Mouse (Mus musculus) heart, adult 2 months (tissue): ENCODE measurements around the gene Slc46a2. TPM values are rescaled to one million over a fixed set of nuclear protein-coding genes. Genes with fewer than 3 reads are reported as not detected.
A peak's percentile ranks its signal among the peaks of the same experiment; 100 is the strongest.

ENCODE experiments used
- DNase-seq, 2 experiments: peaks; one replicate each; pipeline ENCODE4 v3.0.0; 2021
- H3K27ac ChIP-seq: fragments of 200-600 bp; 2 replicates; pipeline ENCODE4 v1.8.1; 2022
- H3K27me3 ChIP-seq: fragments of 200-500 bp; 2 replicates; pipeline ENCODE4 v1.6.1; 2012; ENCODE audit warnings: mild to moderate bottlenecking, low read length, inconsistent platforms, mixed read lengths; ENCODE audit not compliant: control insufficient read depth, insufficient read depth
- H3K36me3 ChIP-seq: fragments of 200-500 bp; 2 replicates; pipeline ENCODE4 v1.6.1; 2012; ENCODE audit warnings: low read length, inconsistent platforms; ENCODE audit not compliant: control insufficient read depth, insufficient read depth
- H3K4me1 ChIP-seq: fragments of 200-500 bp; 2 replicates; pipeline ENCODE4 v1.6.1; 2011; ENCODE audit warnings: low read length; ENCODE audit not compliant: control insufficient read depth, insufficient read depth
- H3K4me3 ChIP-seq: fragments of 200-600 bp; 2 replicates; pipeline ENCODE4 v1.8.1; 2022
- H3K79me2 ChIP-seq: fragments of 200-500 bp; replicated peaks from 2 replicates; pipeline ENCODE4 v1.6.1; 2012; ENCODE audit warnings: mild to moderate bottlenecking, inconsistent platforms, low read length, moderate library complexity, mixed read lengths; ENCODE audit not compliant: control insufficient read depth, insufficient read depth
- H3K9ac ChIP-seq: fragments of 200-500 bp; 2 replicates; pipeline ENCODE4 v1.6.1; 2012; ENCODE audit warnings: low read depth, mild to moderate bottlenecking, control low read depth, inconsistent platforms, low read length, mixed read lengths
- CTCF ChIP-seq: fragments of 200-600 bp; IDR thresholded peaks from 2 replicates; pipeline ENCODE4 v1.8.1; 2022; ENCODE audit warnings: antibody characterized with exemption, mild to moderate bottlenecking, moderate library complexity
- EP300 ChIP-seq: fragments of 200-500 bp; IDR thresholded peaks from 2 replicates; pipeline ENCODE4 v1.6.1; 2011; ENCODE audit warnings: low read depth, low read length, control low read depth; ENCODE audit not compliant: insufficient read depth
- POLR2A ChIP-seq: fragments of 200-500 bp; IDR thresholded peaks from 2 replicates; pipeline ENCODE4 v1.6.1; 2011; ENCODE audit warnings: mild to moderate bottlenecking, low read depth, low read length, control low read depth; ENCODE audit not compliant: insufficient read depth
- WGBS: fragments of 180-500 bp; shearing (Covaris S2); methylation state at CpG from one replicate; pipeline ENCODE4 v1.1.7; 2018; 5-methylcytosine and 5-hydroxymethylcytosine counted together
- intact Hi-C: fragments of 180-260 bp; cut with DNase I; formaldehyde crosslinking; loops from one replicate; pipeline ENCODE4 v1.15.1; 2025
- polyA plus RNA-seq: library from polyadenylated mRNA; depleted of rRNA; stranded (reverse); fragments of >200 nt; gene quantifications from 2 replicates; pipeline ENCODE4 v1.2.3, GENCODE M21; 2012
- total RNA-seq, 2 experiments: library from RNA; stranded (reverse); gene quantifications; 2 replicates each; pipeline ENCODE4 v1.2.3; 2021

The Slc46a2 gene
- total and polyA plus RNA-seq, 3 experiments: 0.08 to 0.78 (median 0.50) TPM

- TF ChIP-seq CTCF (no peak), EP300 (no peak), POLR2A (no peak)
- H3K9ac ChIP-seq: no peak overlapping the region
- 82% methylated on average over 5 of the region's 5 CpGs for WGBS
- H3K4me1 ChIP-seq: peaks cover 1% of the 10 kb centered on the region; the same call in 1 of the 2 replicates
- H3K27me3 ChIP-seq: no peaks in the 10 kb centered on the region
- no peak overlapping the region for H3K4me3 ChIP-seq
- intact Hi-C loops: no loop called here
- H3K27ac ChIP-seq: no peak overlapping the region
- H3K36me3 ChIP-seq: no peaks in the 10 kb centered on the region; the same call in 1 of the 2 replicates
- no peaks in the 10 kb centered on the region for H3K79me2 ChIP-seq
- DNase-seq: no peak
Measured at GRCm38 (mm10) chr4:59888014-59888413, 26.8 kb downstream of the Slc46a2 start.

GRCm38 (mm10) chr4:59887011-59887410 is 27.8 kb downstream of the Slc46a2 start:
- no peak overlapping the region for H3K27ac ChIP-seq
- no peak overlapping the region for H3K9ac ChIP-seq
- no peaks in the 10 kb centered on the region for H3K27me3 ChIP-seq
- intact Hi-C loops: no loop called here
- DNase-seq: no peak
- no peaks in the 10 kb centered on the region for H3K79me2 ChIP-seq
- no peaks in the 10 kb centered on the region; the same call in 1 of the 2 replicates for H3K36me3 ChIP-seq
- H3K4me3 ChIP-seq: no peak overlapping the region
- TF ChIP-seq POLR2A: no peak
- TF ChIP-seq EP300: no peak
- TF ChIP-seq CTCF: no peak
- H3K4me1 ChIP-seq: no peaks in the 10 kb centered on the region; the same call in 1 of the 2 replicates
- 85% methylated on average over 5 of the region's 5 CpGs for WGBS

GRCm38 (mm10) chr4:59886281-59886680 is 28.6 kb downstream of the Slc46a2 start:
- Histone ChIP-seq H3K36me3 (no peaks in the 10 kb centered on the region; the same call in 1 of the 2 replicates), H3K79me2 (no peaks in the 10 kb centered on the region), H3K27me3 (no peaks in the 10 kb centered on the region), H3K4me3 (no peak overlapping the region), H3K4me1 (no peaks in the 10 kb centered on the region; the same call in 1 of the 2 replicates), H3K9ac (no peak overlapping the region), H3K27ac (no peak overlapping the region)
- intact Hi-C loops: no loop called here
- no peak for DNase-seq
- TF ChIP-seq CTCF (no peak), EP300 (no peak), POLR2A (no peak)
- 83% methylated on average over 6 of the region's 6 CpGs for whole genome bisulfite sequencing

- Histone ChIP-seq H3K4me1 (no peaks in the 10 kb centered on the region), H3K4me3 (no peak overlapping the region), H3K27ac (no peak overlapping the region), H3K36me3 (no peaks in the 10 kb centered on the region), H3K27me3 (no peaks in the 10 kb centered on the region), H3K9ac (no peak overlapping the region), H3K79me2 (no peaks in the 10 kb centered on the region)
- 76% methylated on average over 6 of the region's 6 CpGs for WGBS
- no peak for DNase-seq
- TF ChIP-seq POLR2A (no peak), CTCF (no peak), EP300 (no peak)
- intact Hi-C loops: no loop called here
Measured at GRCm38 (mm10) chr4:59884136-59884696, 30.6 kb downstream of the Slc46a2 start.

GRCm38 (mm10) chr4:59881210-59881609 is 33.6 kb downstream of the Slc46a2 start:
- H3K9ac ChIP-seq: no peak overlapping the region
- H3K4me1 ChIP-seq: no peaks in the 10 kb centered on the region
- WGBS: 80% methylated on average over 2 of the region's 2 CpGs
- no peak overlapping the region for H3K4me3 ChIP-seq
- no peak overlapping the region for H3K27ac ChIP-seq
- TF ChIP-seq POLR2A (no peak), CTCF (peak; percentile 21; the same call in 1 of the 2 replicates)
- DNase-seq: no peak
- H3K27me3 ChIP-seq: no peaks in the 10 kb centered on the region
- no peaks in the 10 kb centered on the region for H3K79me2 ChIP-seq
- intact Hi-C loops: no loop called here
- H3K36me3 ChIP-seq: no peaks in the 10 kb centered on the region

- H3K27me3 ChIP-seq: no peaks in the 10 kb centered on the region
- H3K27ac ChIP-seq: no peak overlapping the region
- H3K4me3 ChIP-seq: no peak overlapping the region
- H3K9ac ChIP-seq: no peak overlapping the region
- H3K36me3 ChIP-seq: no peaks in the 10 kb centered on the region
- no peaks in the 10 kb centered on the region for H3K4me1 ChIP-seq
- H3K79me2 ChIP-seq: no peaks in the 10 kb centered on the region
- WGBS: 86% methylated on average over 5 of the region's 5 CpGs
- intact Hi-C loops: no loop called here
- no peak for TF ChIP-seq POLR2A
- TF ChIP-seq CTCF: no peak
- no peak for TF ChIP-seq EP300
- no peak for DNase-seq
Measured at GRCm38 (mm10) chr4:59880725-59881124, 34.1 kb downstream of the Slc46a2 start.
